Mouse (Mus musculus) c-Kit-negative CD71-positive TER-119-positive erythroid progenitor cells, embryonic 14.5 days (primary cell): ENCODE data around the gene Angptl2.

ENCODE experiments used
- DNase-seq: peaks from one replicate; pipeline ENCODE4 v3.0.0-alpha.2; 2013; ENCODE audit warnings: low read depth, low spot score

Angptl2 gene

DNA sequence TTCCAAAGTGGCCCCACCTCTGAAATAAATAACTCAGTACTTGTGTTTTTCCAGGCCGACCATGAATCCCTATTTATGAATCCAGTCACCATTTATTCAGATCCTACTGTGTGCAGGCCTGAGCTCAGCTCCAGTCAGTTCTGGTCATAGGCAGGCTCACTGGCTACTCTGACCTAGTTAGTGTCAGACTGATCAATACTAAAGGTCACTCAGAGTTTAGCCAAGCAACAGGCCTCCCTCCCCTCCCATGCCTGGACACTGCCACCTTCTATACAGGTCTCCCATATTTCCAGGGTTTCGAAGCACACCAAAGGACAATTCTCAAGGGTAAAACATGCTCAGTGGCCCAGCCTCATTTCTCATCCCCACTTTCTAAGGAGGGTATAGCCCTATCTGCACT, 54.7 kb downstream of the Angptl2 start:
- no peak for DNase-seq

GRCm38 (mm10) chr2:33271511-33271910, 55.6 kb downstream of the Angptl2 start:
- no peak for DNase-seq

DNA sequence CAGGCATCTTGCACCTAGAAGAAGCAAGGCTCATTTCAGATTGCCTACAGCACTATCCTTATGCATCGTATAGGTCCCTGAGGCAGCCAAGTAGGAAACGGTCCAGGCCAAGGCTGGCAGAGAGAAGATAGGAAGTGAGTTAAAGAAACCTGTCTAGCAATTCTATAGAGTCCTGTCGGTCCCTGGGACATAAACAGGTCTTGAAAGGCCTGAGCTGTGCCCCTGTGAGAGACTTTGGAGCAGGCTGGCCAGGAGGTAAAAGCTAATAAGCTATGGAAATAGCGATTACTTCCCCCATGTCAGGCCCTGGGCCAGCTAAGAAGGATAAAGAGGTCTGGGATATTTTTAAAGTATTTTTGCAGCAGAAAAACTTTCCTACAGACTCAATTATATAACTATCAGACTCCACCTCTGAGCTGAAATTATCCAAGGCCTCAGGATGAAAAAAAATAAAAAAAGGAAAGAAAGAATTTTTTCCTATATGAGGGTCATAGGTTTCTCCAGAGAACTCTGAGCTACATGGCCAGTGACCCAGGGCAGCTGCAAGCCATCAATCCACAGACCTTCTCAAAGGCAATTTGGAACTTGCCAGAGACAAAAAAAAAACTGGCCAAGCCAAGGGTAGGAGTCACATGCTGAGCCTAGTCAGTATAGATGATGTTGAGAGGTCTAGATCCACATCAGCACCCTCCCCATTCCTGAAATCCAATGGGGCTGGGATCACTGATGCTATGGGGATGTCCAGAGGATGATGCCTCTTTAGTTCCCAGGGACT, 57.0 kb downstream of the Angptl2 start:
- no peak for DNase-seq

GRCm38 (mm10) chr2:33274719-33275490, 59.0 kb downstream of the Angptl2 start:
- DNase-seq, result no peak

GRCm38 (mm10) chr2:33279758-33280157, 63.9 kb downstream of the Angptl2 start:
- no peak for DNase-seq

DNA sequence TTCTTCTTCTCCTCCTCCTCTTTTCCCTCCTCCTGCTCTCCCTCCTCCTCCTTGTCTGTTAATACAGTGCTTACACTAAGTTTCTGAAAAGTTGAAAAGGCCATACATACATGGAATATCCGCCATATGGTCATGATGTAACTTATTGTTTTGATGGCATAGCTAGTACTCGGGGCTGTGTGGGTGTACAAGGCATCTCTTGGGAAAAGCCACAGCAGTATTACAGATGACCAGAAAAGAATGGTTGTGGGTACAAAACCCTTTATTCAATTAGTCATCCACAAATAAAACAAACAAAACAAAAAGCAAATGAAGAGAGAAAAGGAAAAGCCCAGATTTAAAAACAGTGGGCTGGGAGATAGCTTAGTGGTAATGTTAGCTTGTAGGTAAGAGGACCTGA, 64.7 kb downstream of the Angptl2 start:
- DNase-seq, result no peak

GRCm38 (mm10) chr2:33281807-33282206, 65.9 kb downstream of the Angptl2 start:
- no peak for DNase-seq

DNA sequence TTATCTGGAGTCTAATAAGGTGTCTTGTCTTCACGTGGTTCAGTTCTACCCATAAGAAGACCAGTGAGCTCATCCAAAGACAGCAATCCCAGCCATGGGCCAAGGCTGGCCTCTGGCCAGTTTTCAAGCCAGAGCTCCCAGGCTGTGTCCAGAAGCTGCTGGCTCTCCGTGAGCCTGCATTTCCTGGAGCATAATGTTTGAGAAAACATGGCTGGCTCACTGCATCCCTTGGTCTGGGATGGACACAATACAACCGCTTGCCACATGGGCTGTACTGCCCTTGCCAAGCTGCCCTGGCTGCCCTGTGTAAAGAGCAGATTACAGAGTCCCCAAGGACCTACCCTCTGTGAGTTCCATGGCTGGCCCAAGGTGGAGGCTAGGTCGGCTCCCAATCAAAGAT, 67.0 kb downstream of the Angptl2 start:
- DNase-seq, result no peak

- no peak for DNase-seq
These were observed 67.8 kb downstream of the Angptl2 start for GRCm38 (mm10) chr2:33283674-33284073.

- DNase-seq, result no peak
These were observed 73.0 kb downstream of the Angptl2 start for GRCm38 (mm10) chr2:33288837-33289236.

- DNase-seq, result no peak
These were observed 74.6 kb downstream of the Angptl2 start for GRCm38 (mm10) chr2:33290491-33290890.

DNA sequence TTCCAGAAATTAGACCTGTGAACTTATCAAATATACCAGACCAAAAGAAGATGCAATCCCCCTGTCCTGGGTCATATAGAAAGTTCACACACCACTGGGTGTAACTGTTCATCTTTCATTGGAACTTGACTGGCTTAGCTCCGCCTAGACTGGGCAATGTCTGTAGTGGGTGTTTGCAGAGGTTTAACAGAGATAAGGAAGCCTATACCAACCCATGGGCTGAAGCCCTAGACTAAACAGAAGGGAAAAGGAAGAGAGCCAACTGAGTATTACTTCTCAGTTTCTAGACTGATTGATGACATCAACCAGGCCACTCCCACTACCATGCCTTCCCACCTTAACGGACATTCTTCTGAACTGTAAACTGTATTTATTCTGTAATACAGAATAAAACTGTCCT, 76.2 kb downstream of the Angptl2 start:
- DNase-seq, result no peak

- no peak for DNase-seq
These were observed 79.2 kb downstream of the Angptl2 start for GRCm38 (mm10) chr2:33295115-33295514.
